In genomic region chr8:94396964-94397657, GRCm38 (mm10) we compare ENCODE assay signal across 9 mouse cellular contexts. TPM values are rescaled to one million over a fixed set of nuclear protein-coding genes. Genes with fewer than 3 reads are reported as not detected.
A peak's percentile ranks its signal among the peaks of the same experiment; 100 is the strongest.
DNase-seq lines count a peak whose midpoint lies in the region; ATAC-seq lines count a peak whose summit lies in the region.
"Had no signal": no experiment of that assay in that cellular context is flagged by ENCODE, and none has a peak within 500 bp of the region (broad histone marks: within the 10 kb centered on the region; RNA-seq: fewer than 3 reads in every experiment).

No protein-coding gene starts in this region.

- 68% methylated on average over 11 of the region's 11 CpGs for WGBS in neural tube, embryonic 11.5 days
- 67% methylated on average over 11 of the region's 11 CpGs for WGBS in neural tube, embryonic 15.5 days
- 61% methylated on average over 11 of the region's 11 CpGs for WGBS in stomach, embryonic 14.5 days

- peaks cover 10% of the 10 kb centered on the region for H3K36me3 ChIP-seq in neural tube, embryonic 11.5 days (ENCODE audit: control insufficient read depth, insufficient read depth, low read length)
- H3K36me3 ChIP-seq in neural tube, embryonic 15.5 days, result peaks cover 54% of the 10 kb centered on the region
- H3K36me3 ChIP-seq in stomach, embryonic 14.5 days (ENCODE audit: control insufficient read depth, insufficient read depth, low read length), result peaks cover 28% of the 10 kb centered on the region

- H3K9me3 ChIP-seq in neural tube, embryonic 11.5 days (ENCODE audit: control insufficient read depth, low read length), result no peaks in the 10 kb centered on the region
- H3K9me3 ChIP-seq in neural tube, embryonic 15.5 days (replicated peaks), result no peaks in the 10 kb centered on the region
- H3K9me3 ChIP-seq in stomach, embryonic 14.5 days (ENCODE audit: control insufficient read depth, low read depth, low read length), result no peaks in the 10 kb centered on the region
- H3K9me3 ChIP-seq: limb, embryonic 12.5 days had no signal

- H3K27me3 ChIP-seq in neural tube, embryonic 11.5 days (ENCODE audit: control insufficient read depth, insufficient read depth, low read length), result no peaks in the 10 kb centered on the region
- H3K27me3 ChIP-seq in neural tube, embryonic 15.5 days (replicated peaks), result no peaks in the 10 kb centered on the region
- no peaks in the 10 kb centered on the region for H3K27me3 ChIP-seq in stomach, embryonic 14.5 days (ENCODE audit: control insufficient read depth, insufficient read depth, low read length)
- H3K27me3 ChIP-seq: limb, embryonic 12.5 days had no signal

- no peak overlapping the region for H3K9ac ChIP-seq in neural tube, embryonic 11.5 days (ENCODE audit: low read length)
- no peak overlapping the region for H3K9ac ChIP-seq in neural tube, embryonic 15.5 days (replicated peaks)
- H3K9ac ChIP-seq in stomach, embryonic 14.5 days (replicated peaks; ENCODE audit: low read depth, low read length), result no peak overlapping the region
- H3K9ac ChIP-seq: limb, embryonic 12.5 days had no signal

- DNase-seq in neural tube, embryonic 11.5 days (ENCODE audit: low spot score), result peak; percentile 57
- DNase-seq in adrenal gland, adult 18-20 months (ENCODE audit: low spot score in 2 of 2), result peak; percentile 21 to 54
- peak; percentile 19 for DNase-seq in embryo, embryonic 11.5 days (ENCODE audit: low read depth, low spot score)
- DNase-seq in layer of hippocampus, postnatal 14 days (ENCODE audit: low spot score in 2 of 2), result peak; percentile 34 to 43
- DNase-seq in lung, postnatal 25 days (ENCODE audit: low spot score), result peak; percentile 62

- no peak overlapping the region for H3K4me3 ChIP-seq in neural tube, embryonic 11.5 days (ENCODE audit: low read depth, low read length)
- H3K4me3 ChIP-seq in neural tube, embryonic 15.5 days (replicated peaks), result no peak overlapping the region
- no peak overlapping the region for H3K4me3 ChIP-seq in stomach, embryonic 14.5 days (ENCODE audit: low read depth, low read length)
- H3K4me3 ChIP-seq: limb, embryonic 12.5 days had no signal

- H3K4me1 ChIP-seq in neural tube, embryonic 11.5 days (ENCODE audit: control insufficient read depth, insufficient read depth, low read length), result no peaks in the 10 kb centered on the region
- no peaks in the 10 kb centered on the region for H3K4me1 ChIP-seq in neural tube, embryonic 15.5 days
- H3K4me1 ChIP-seq in stomach, embryonic 14.5 days (ENCODE audit: control insufficient read depth, insufficient read depth, low read length), result no peaks in the 10 kb centered on the region
- H3K4me1 ChIP-seq: limb, embryonic 12.5 days had no signal

- no peak overlapping the region for H3K27ac ChIP-seq in neural tube, embryonic 11.5 days (ENCODE audit: low read depth, low read length)
- H3K27ac ChIP-seq in neural tube, embryonic 15.5 days (replicated peaks), result no peak overlapping the region
- H3K27ac ChIP-seq in stomach, embryonic 14.5 days (ENCODE audit: low read length), result no peak overlapping the region
- H3K27ac ChIP-seq: limb, embryonic 12.5 days had no signal

- 0 out of 2 replicates have a peak, but pooled peaks have one; percentile 38 for ATAC-seq in neural tube, embryonic 11.5 days (ENCODE audit: insufficient read depth, low FRiP score, low TSS enrichment)
- no peak; the same call in 1 of the 2 replicates for ATAC-seq in neural tube, embryonic 15.5 days (ENCODE audit: low FRiP score)
- ATAC-seq in hematopoietic stem cell, adult 5-6 weeks (replicated peaks in 1 of 2; ENCODE audit: insufficient read depth in 1 of 2, low FRiP score in 2 of 2, low TSS enrichment in 1 of 2, low read depth in 1 of 2, poor library complexity in 2 of 2, severe bottlenecking in 2 of 2), result peak; percentile 81 to 82
- peak; percentile 58; the same call in 1 of the 2 replicates for ATAC-seq in stomach, embryonic 14.5 days (ENCODE audit: insufficient number of reproducible peaks, insufficient read depth, low FRiP score, low read depth)

- H3K4me2 ChIP-seq in neural tube, embryonic 11.5 days (ENCODE audit: low read depth), result no peak overlapping the region
- no peak overlapping the region for H3K4me2 ChIP-seq in neural tube, embryonic 15.5 days
- no peak overlapping the region for H3K4me2 ChIP-seq in stomach, embryonic 14.5 days (replicated peaks; ENCODE audit: low read depth, low read length)
- H3K4me2 ChIP-seq: limb, embryonic 12.5 days had no signal

RNA-seq across cellular contexts. Expression of gene Herpud1, which starts 10.9 kb away (rescaled TPM):
- polyA plus RNA-seq in neural tube, embryonic 11.5 days (2014; fragmentation: Nextera tagmentation; extraction: Ambion mirVana), result 58.4 and 59.3 TPM in 2 replicates
- polyA plus RNA-seq in neural tube, embryonic 15.5 days (2015; fragmentation: Nextera tagmentation; extraction: Ambion mirVana), result 70.8 and 75.5 TPM in 2 replicates
- total RNA-seq in adrenal gland, adult 18-20 months (2021), result 100 to 1,000 TPM; 100 to 109 TPM
- 74.5 and 93.6 TPM in 2 replicates for total RNA-seq in hematopoietic stem cell, adult 5-6 weeks (2017)
- 10 to 100 TPM; 43.9 to 56.6 TPM for total RNA-seq in layer of hippocampus, postnatal 14 days (2021)
- 93.1 and 101 TPM in 2 replicates for polyA plus RNA-seq in stomach, embryonic 14.5 days (2014; fragmentation: Nextera tagmentation; extraction: Ambion mirVana)

RNA-seq across cellular contexts. Expression of gene Nlrc5, which starts 37.0 kb away (rescaled TPM):
- 0.05 TPM in 1 of 2 replicates, not detected in the other for polyA plus RNA-seq in neural tube, embryonic 11.5 days (2014; fragmentation: Nextera tagmentation; extraction: Ambion mirVana)
- polyA plus RNA-seq in neural tube, embryonic 15.5 days (2015; fragmentation: Nextera tagmentation; extraction: Ambion mirVana), result 0.68 and 1.0 TPM in 2 replicates
- total RNA-seq in adrenal gland, adult 18-20 months (2021), result 10 to 100 TPM in 1 of 2 experiments, 1 to 10 TPM in 1; 7.1 to 23.7 TPM
- 62.6 and 97.6 TPM in 2 replicates for total RNA-seq in hematopoietic stem cell, adult 5-6 weeks (2017)
- under 1 TPM; 0.35 to 0.45 TPM for total RNA-seq in layer of hippocampus, postnatal 14 days (2021)
- 0.29 and 1.4 TPM in 2 replicates for polyA plus RNA-seq in stomach, embryonic 14.5 days (2014; fragmentation: Nextera tagmentation; extraction: Ambion mirVana)

Comparison
In these comparisons a context has a peak if more than half of its experiments do, and no peak if none do; other contexts are left out.
1. RNA of gene Nlrc5, which starts 37.0 kb away (total RNA-seq): 62.6 to 97.6 TPM in hematopoietic stem cell, adult 5-6 weeks and 7.1 to 23.7 TPM in adrenal gland, adult 18-20 months; 0.35 to 0.45 TPM in layer of hippocampus, postnatal 14 days; every median in the first group is over 4 times any median in the second.
2. Peak in every context shown above with its lines, with median percentiles within 50 percentile points of each other: DNase-seq.